Mouse (Mus musculus) C2C12 (cell line): ENCODE results near the gene Prpf31. TPM values are rescaled to one million over a fixed set of nuclear protein-coding genes. Genes with fewer than 3 reads are reported as not detected.

Source experiments
- H3K27me3 ChIP-seq: one replicate; pipeline ENCODE4 v1.6.1; 2011; ENCODE audit not compliant: control insufficient read depth, insufficient read depth, insufficient read length
- H3K36me3 ChIP-seq: one replicate; pipeline ENCODE4 v1.6.1; 2011; ENCODE audit not compliant: control insufficient read depth, insufficient read depth
- H3K4me3 ChIP-seq: one replicate; pipeline ENCODE4 v1.5.1; 2011; ENCODE audit warnings: mild to moderate bottlenecking, control low read depth; ENCODE audit not compliant: poor library complexity, insufficient read depth, severe bottlenecking
- H3K79me2 ChIP-seq: one replicate; pipeline ENCODE4 v1.6.1; 2011; ENCODE audit not compliant: control insufficient read depth, insufficient read depth
- H3K79me3 ChIP-seq: one replicate; pipeline ENCODE4 v1.6.1; 2011; ENCODE audit warnings: low read depth, control low read depth
- H3ac ChIP-seq: one replicate; pipeline ENCODE3; 2011; ENCODE audit warnings: low read depth; ENCODE audit not compliant: control insufficient read depth, insufficient read length
- CEBPB ChIP-seq: IDR thresholded peaks from one replicate; pipeline ENCODE4 v1.6.1; 2011; ENCODE audit warnings: low read depth, mild to moderate bottlenecking, control low read depth, moderate library complexity
- CTCF ChIP-seq: IDR thresholded peaks from one replicate; pipeline ENCODE4 v1.5.1; 2011; ENCODE audit not compliant: control insufficient read depth, insufficient read depth, insufficient read length
- FOSL1 ChIP-seq: IDR thresholded peaks from one replicate; pipeline ENCODE4 v1.8.0; 2011; ENCODE audit warnings: mild to moderate bottlenecking, low read length; ENCODE audit not compliant: poor library complexity, insufficient read depth, severe bottlenecking
- MAX ChIP-seq: IDR thresholded peaks from one replicate; pipeline ENCODE4 v1.6.1; 2011; ENCODE audit warnings: mild to moderate bottlenecking, control low read depth
- MYOD1 ChIP-seq: IDR thresholded peaks from one replicate; pipeline ENCODE4 v1.6.1; 2011; ENCODE audit warnings: low read depth; ENCODE audit not compliant: control insufficient read depth, insufficient read length
- MYOG ChIP-seq: IDR thresholded peaks from one replicate; pipeline ENCODE4 v1.6.1; 2011; ENCODE audit not compliant: control insufficient read depth, insufficient read length; ENCODE audit errors: extremely low read depth
- USF1 ChIP-seq: IDR thresholded peaks from one replicate; pipeline ENCODE4 v1.6.1; 2011; ENCODE audit warnings: low read depth, mild to moderate bottlenecking, control low read depth, moderate library complexity
- polyA plus RNA-seq: library from polyadenylated mRNA; unstranded; fragments of >200 nt; fragmentation: generic; extraction: Trizol; gene quantifications from one replicate; pipeline ENCODE4 v1.2.1, GENCODE M21; 2012; ENCODE audit warnings: missing spikeins

Prpf31 gene
- polyA plus RNA-seq, 1 experiment = 102 TPM

DNA sequence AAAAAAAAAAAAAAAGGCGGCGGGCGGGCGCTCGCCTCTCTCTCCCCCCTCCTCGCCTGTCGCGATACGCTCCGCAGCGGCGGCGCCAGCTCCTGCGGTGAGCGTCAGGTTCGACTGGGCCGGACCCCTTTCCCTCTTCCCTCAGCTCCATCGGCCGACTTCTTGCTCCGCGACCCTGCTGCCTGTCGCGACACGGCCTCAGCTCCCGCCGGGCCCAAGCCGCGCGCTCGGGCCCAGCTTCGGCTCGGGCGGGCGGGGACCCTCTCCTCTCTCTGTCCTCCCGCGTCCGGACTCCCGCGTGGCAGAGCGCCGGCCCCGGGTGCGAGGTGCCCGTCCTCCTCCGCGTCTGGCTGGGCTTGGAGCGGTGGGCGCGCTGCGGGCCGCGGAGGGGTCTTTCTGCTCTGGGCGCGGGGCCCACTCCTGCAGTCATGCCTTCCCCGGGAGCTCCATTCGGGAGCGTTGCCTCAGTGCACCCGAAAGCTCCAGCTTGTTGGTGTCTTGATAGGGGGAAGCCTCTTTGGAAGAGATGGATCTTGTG lies 15.8 kb downstream of the Prpf31 start:
- peaks cover 9% of the 10 kb centered on the region for H3K36me3 ChIP-seq
- TF ChIP-seq MYOG (no peak), USF1 (no peak), MAX (no peak), MYOD1 (no peak), CTCF (no peak), FOSL1 (no peak)
- no peaks in the 10 kb centered on the region for H3K27me3 ChIP-seq

GRCm38 (mm10) chr7:3646188-3646587 lies 16.4 kb downstream of the Prpf31 start:
- Histone ChIP-seq H3K79me3 (peaks cover 47% of the 10 kb centered on the region), H3K79me2 (peaks cover 56% of the 10 kb centered on the region), H3K4me3 (peak overlapping the region; percentile 57), H3ac (peak overlapping the region; percentile 100), H3K27me3 (no peaks in the 10 kb centered on the region), H3K36me3 (peaks cover 8% of the 10 kb centered on the region)
- TF ChIP-seq CEBPB (no peak), MYOD1 (no peak), USF1 (no peak), MAX (no peak), FOSL1 (no peak), MYOG (no peak), CTCF (no peak)

More for the DNA sequence above, 15.8 kb downstream of the Prpf31 start:
- peaks cover 44% of the 10 kb centered on the region for H3K79me3 ChIP-seq
- peak overlapping the region; percentile 57 for H3K4me3 ChIP-seq
- H3K79me2 ChIP-seq = peaks cover 54% of the 10 kb centered on the region
- peak overlapping the region; percentile 100 for H3ac ChIP-seq

- H3K79me2 ChIP-seq = peaks cover 56% of the 10 kb centered on the region
- H3ac ChIP-seq = peak overlapping the region; percentile 100
- H3K4me3 ChIP-seq = peak overlapping the region; percentile 57
- H3K36me3 ChIP-seq = peaks cover 12% of the 10 kb centered on the region
- no peaks in the 10 kb centered on the region for H3K27me3 ChIP-seq
- TF ChIP-seq USF1 = no peak
- no peak for TF ChIP-seq CTCF
- TF ChIP-seq MYOG = no peak
- no peak for TF ChIP-seq FOSL1
- TF ChIP-seq MYOD1 = no peak
- no peak for TF ChIP-seq MAX
- no peak for TF ChIP-seq CEBPB
- peaks cover 47% of the 10 kb centered on the region for H3K79me3 ChIP-seq
Observed at GRCm38 (mm10) chr7:3646641-3647040, 16.9 kb downstream of the Prpf31 start.

- no peak for TF ChIP-seq FOSL1
- no peak for TF ChIP-seq MAX
- TF ChIP-seq CTCF = no peak
- TF ChIP-seq MYOD1 = no peak
- no peak for TF ChIP-seq CEBPB
- TF ChIP-seq USF1 = no peak
- no peak for TF ChIP-seq MYOG
- H3K4me3 ChIP-seq = no peak overlapping the region
- H3K79me2 ChIP-seq = peaks cover 6% of the 10 kb centered on the region
- no peak overlapping the region for H3ac ChIP-seq
- H3K79me3 ChIP-seq = peaks cover 2% of the 10 kb centered on the region
- no peaks in the 10 kb centered on the region for H3K27me3 ChIP-seq
- peaks cover 78% of the 10 kb centered on the region for H3K36me3 ChIP-seq
Observed at GRCm38 (mm10) chr7:3656966-3657365, 27.2 kb downstream of the Prpf31 start.

GRCm38 (mm10) chr7:3658578-3658977 lies 28.8 kb downstream of the Prpf31 start:
- Histone ChIP-seq H3K27me3 (no peaks in the 10 kb centered on the region), H3K36me3 (peaks cover 62% of the 10 kb centered on the region), H3K79me3 (peaks cover under 1% of the 10 kb centered on the region), H3K4me3 (no peak overlapping the region), H3K79me2 (peaks cover 2% of the 10 kb centered on the region), H3ac (no peak overlapping the region)
- TF ChIP-seq USF1 = no peak
- TF ChIP-seq MYOG = no peak
- TF ChIP-seq FOSL1 = no peak
- no peak for TF ChIP-seq CEBPB
- no peak for TF ChIP-seq MAX
- TF ChIP-seq MYOD1 = no peak
- TF ChIP-seq CTCF = no peak

DNA sequence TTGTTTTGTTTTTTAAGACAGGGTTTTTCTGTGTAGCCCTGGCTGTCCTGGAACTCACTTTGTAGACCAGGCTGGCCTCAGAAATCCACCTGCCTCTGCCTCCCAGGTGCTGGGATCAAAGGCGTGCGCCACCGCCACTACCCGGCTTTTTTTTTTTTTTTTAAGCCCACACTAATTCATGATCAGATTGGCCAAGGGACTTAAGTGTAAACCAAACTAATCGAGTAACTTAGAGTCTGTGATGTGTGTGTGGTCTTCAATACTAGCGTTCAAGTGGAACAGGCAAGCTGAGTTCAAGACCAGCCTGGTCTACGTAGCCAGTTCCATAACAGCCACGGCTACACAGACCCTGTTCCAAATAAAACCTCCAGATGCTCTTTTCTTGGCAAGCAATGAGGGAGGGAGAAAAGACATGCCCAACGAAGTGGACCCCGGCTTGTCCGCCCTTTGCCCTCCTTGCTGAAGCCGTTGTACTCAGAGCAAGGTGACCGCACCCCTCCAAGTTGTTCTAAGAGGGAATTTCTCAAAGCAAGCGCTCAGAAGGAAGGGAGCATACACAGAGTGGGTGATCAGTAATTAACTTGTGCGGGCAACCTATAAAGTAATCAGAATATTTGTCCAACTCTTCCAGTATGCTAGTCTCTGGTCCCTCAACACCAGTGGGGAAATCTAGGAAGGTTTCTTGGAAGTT lies 34.9 kb downstream of the Prpf31 start:
- Histone ChIP-seq H3K27me3 (no peaks in the 10 kb centered on the region), H3K79me2 (peaks cover 18% of the 10 kb centered on the region), H3ac (peak overlapping the region; percentile 99), H3K4me3 (peak overlapping the region; percentile 48), H3K79me3 (peaks cover 8% of the 10 kb centered on the region), H3K36me3 (peaks cover 18% of the 10 kb centered on the region)
- TF ChIP-seq CEBPB = no peak
